Comparison of ENCODE assay signal across 8 mouse cellular contexts in genomic region chr13:23453362-23453862, GRCm38 (mm10). TPM values are rescaled to one million over a fixed set of nuclear protein-coding genes. Genes with fewer than 3 reads are reported as not detected.
A peak's percentile ranks its signal among the peaks of the same experiment; 100 is the strongest.
DNase-seq lines count a peak whose midpoint lies in the region; ATAC-seq and TF ChIP-seq lines count a peak whose summit lies in the region.

No protein-coding gene starts in this region.

- peaks cover 2 to 14% of the 10 kb centered on the region in 2 experiments; a peak in 2 of 4 replicates for H3K4me1 ChIP-seq in CH12.LX (ENCODE audit: control insufficient read depth in 1 of 2, insufficient read depth in 2 of 2)
- H3K4me1 ChIP-seq in forebrain, embryonic 12.5 days: 0 out of 2 replicates have a peak, but pooled peaks cover 2% of the 10 kb centered on the region
- H3K4me1 ChIP-seq in heart, embryonic 16.5 days (ENCODE audit: control insufficient read depth, insufficient read depth, low read length): no peaks in the 10 kb centered on the region
- no peaks in the 10 kb centered on the region; the same call in 1 of the 2 replicates for H3K4me1 ChIP-seq in lung, adult 2 months (ENCODE audit: control insufficient read depth, insufficient read depth, low read length)
- peaks cover 13% of the 10 kb centered on the region for H3K4me1 ChIP-seq in neural tube, embryonic 15.5 days

- TF ChIP-seq RAD21 in CH12.LX (IDR thresholded peaks at IDR 0.05; ENCODE audit: low read depth, low read length): no peak

- no peak for TF ChIP-seq POLR2A in CH12.LX (IDR thresholded peaks at IDR 0.05; ENCODE audit: low read depth, low read length)
- no peak for TF ChIP-seq POLR2A in lung, adult 2 months (IDR thresholded peaks at IDR 0.05; ENCODE audit: borderline replicate concordance, extremely low read depth, low read depth, low read length)

- H3K4me3 ChIP-seq in CH12.LX (replicated peaks in 1 of 3; ENCODE audit: low read depth in 2 of 3, low read length in 2 of 3, poor library complexity in 1 of 3): peak overlapping the region; percentile 70 to 88 (median 72)
- H3K4me3 ChIP-seq in forebrain, embryonic 12.5 days (replicated peaks): peak overlapping the region; percentile 60
- peak overlapping the region; percentile 91 for H3K4me3 ChIP-seq in heart, embryonic 16.5 days (ENCODE audit: low read length)
- peak overlapping the region; percentile 73 for H3K4me3 ChIP-seq in lung, adult 2 months (replicated peaks; ENCODE audit: extremely low read depth, low read depth, low read length)
- H3K4me3 ChIP-seq in neural tube, embryonic 15.5 days (replicated peaks): peak overlapping the region; percentile 69

- no peak for TF ChIP-seq CTCF in CH12.LX (conservative IDR thresholded peaks at IDR 0.05 in 1 of 2, IDR thresholded peaks at IDR 0.05 in 1 of 2; ENCODE audit: low read depth in 2 of 2, low read length in 2 of 2)
- no peak for TF ChIP-seq CTCF in lung, adult 2 months (IDR thresholded peaks at IDR 0.05; ENCODE audit: insufficient read depth, low read length)

- dilution Hi-C loops in CH12.LX (cut with MboI; ENCODE audit: extremely low pct_ligation_motif_present, extremely low pct_unique_long_range_greater_than_20kb, low sequenced_read_pairs): no loop called here

- no peaks in the 10 kb centered on the region for H3K36me3 ChIP-seq in CH12.LX (replicated peaks in 1 of 2; ENCODE audit: control insufficient read depth in 1 of 2, insufficient read depth in 1 of 2, low read length in 1 of 2)
- H3K36me3 ChIP-seq in forebrain, embryonic 12.5 days (replicated peaks): no peaks in the 10 kb centered on the region
- no peaks in the 10 kb centered on the region for H3K36me3 ChIP-seq in heart, embryonic 16.5 days (ENCODE audit: control insufficient read depth, insufficient read depth)
- no peaks in the 10 kb centered on the region for H3K36me3 ChIP-seq in neural tube, embryonic 15.5 days

- no peaks in the 10 kb centered on the region for H3K79me2 ChIP-seq in CH12.LX (replicated peaks; ENCODE audit: control insufficient read depth, extremely low read depth, insufficient read depth, poor library complexity, severe bottlenecking)

- in situ Hi-C loops in CH12.LX (cut with MboI; ENCODE audit: low pct_ligation_motif_present, low pct_unique_long_range_greater_than_20kb, low sequenced_read_pairs): no loop called here

- under 1% methylated on average over 25 of the region's 25 CpGs for WGBS in forebrain, embryonic 12.5 days
- WGBS in heart, embryonic 16.5 days: under 1% methylated on average over 25 of the region's 25 CpGs
- under 1% methylated on average over 25 of the region's 25 CpGs for WGBS in lung, adult 2 months
- 2% methylated on average over 25 of the region's 25 CpGs for WGBS in neural tube, embryonic 15.5 days

- peak overlapping the region; percentile 91; the same call in 1 of the 2 replicates for H3K4me2 ChIP-seq in CH12.LX (ENCODE audit: insufficient read depth, low read depth, poor library complexity, severe bottlenecking)
- H3K4me2 ChIP-seq in forebrain, embryonic 12.5 days: peak overlapping the region; percentile 53
- peak overlapping the region; percentile 69 for H3K4me2 ChIP-seq in heart, embryonic 16.5 days (ENCODE audit: low read depth, low read length)
- peak overlapping the region; percentile 60 for H3K4me2 ChIP-seq in neural tube, embryonic 15.5 days

- H3K9ac ChIP-seq in CH12.LX (ENCODE audit: insufficient read depth, low read depth): peak overlapping the region; percentile 76
- peak overlapping the region; percentile 68 for H3K9ac ChIP-seq in forebrain, embryonic 12.5 days
- peak overlapping the region; percentile 81 for H3K9ac ChIP-seq in heart, embryonic 16.5 days (ENCODE audit: low read length)
- H3K9ac ChIP-seq in neural tube, embryonic 15.5 days (replicated peaks): peak overlapping the region; percentile 60

- peak overlapping the region; percentile 70 for H3K27ac ChIP-seq in CH12.LX (ENCODE audit: insufficient read depth, low read depth)
- H3K27ac ChIP-seq in forebrain, embryonic 12.5 days: peak overlapping the region; percentile 86
- peak overlapping the region; percentile 88 for H3K27ac ChIP-seq in heart, embryonic 16.5 days (ENCODE audit: low read length)
- peak overlapping the region; percentile 80 for H3K27ac ChIP-seq in neural tube, embryonic 15.5 days (replicated peaks)

- peaks cover 37% of the 10 kb centered on the region for H3K27me3 ChIP-seq in CH12.LX (replicated peaks)
- peaks cover 2% of the 10 kb centered on the region; the same call in 1 of the 2 replicates for H3K27me3 ChIP-seq in forebrain, embryonic 12.5 days
- H3K27me3 ChIP-seq in heart, embryonic 16.5 days (ENCODE audit: control insufficient read depth, insufficient read depth, low read length): 0 out of 2 replicates have a peak, but pooled peaks cover 2% of the 10 kb centered on the region
- H3K27me3 ChIP-seq in neural tube, embryonic 15.5 days (replicated peaks): no peaks in the 10 kb centered on the region

- ATAC-seq in forebrain, embryonic 12.5 days (ENCODE audit: low FRiP score): peak; percentile 87
- ATAC-seq in heart, embryonic 16.5 days (replicated peaks; ENCODE audit: extremely low read depth, insufficient read depth, low FRiP score): peak; percentile 86
- ATAC-seq in neural tube, embryonic 15.5 days (ENCODE audit: low FRiP score): peak; percentile 85

- TF ChIP-seq EP300 in CH12.LX (IDR thresholded peaks at IDR 0.05; ENCODE audit: low read length): no peak

- peak; percentile 85 for DNase-seq in CH12.LX (ENCODE audit: extremely low read depth)
- DNase-seq in c-Kit-negative CD71-positive TER-119-positive erythroid progenitor cells, embryonic 14.5 days (ENCODE audit: low read depth, low spot score): peak; percentile 83
- peak; percentile 80 to 86 for DNase-seq in kidney, postnatal 25 days
- DNase-seq in lung, adult 2 months: peak; percentile 78
- peak; percentile 52 to 59 for DNase-seq in thymus, adult 18-20 months

- no peaks in the 10 kb centered on the region for H3K9me3 ChIP-seq in CH12.LX (replicated peaks; ENCODE audit: low read length)
- H3K9me3 ChIP-seq in forebrain, embryonic 12.5 days: no peaks in the 10 kb centered on the region
- H3K9me3 ChIP-seq in heart, embryonic 16.5 days (replicated peaks; ENCODE audit: control insufficient read depth, low read length): no peaks in the 10 kb centered on the region
- no peaks in the 10 kb centered on the region for H3K9me3 ChIP-seq in neural tube, embryonic 15.5 days (replicated peaks)

TF ChIP-seq in CH12.LX, 34 proteins besides CTCF, POLR2A, EP300 and RAD21 (continues in another document):
- peak; percentile 100 for TF ChIP-seq TBP (conservative IDR thresholded peaks at IDR 0.05; ENCODE audit: low read depth, low read length)
- TF ChIP-seq ELF1 (IDR thresholded peaks at IDR 0.05; ENCODE audit: low read depth, low read length): peak; percentile 98
- no peak for TF ChIP-seq ZKSCAN1 (IDR thresholded peaks at IDR 0.05; ENCODE audit: borderline replicate concordance, low read depth, low read length)
- TF ChIP-seq ZNF384 (IDR thresholded peaks at IDR 0.05; ENCODE audit: low read depth, low read length): no peak
- no peak for TF ChIP-seq MEF2A (IDR thresholded peaks at IDR 0.05; ENCODE audit: borderline replicate concordance, low read depth, low read length)
- TF ChIP-seq NELFE (IDR thresholded peaks at IDR 0.05; ENCODE audit: low read depth, low read length): no peak
- no peak for TF ChIP-seq SIN3A (IDR thresholded peaks at IDR 0.05; ENCODE audit: low read length)
- peak; percentile 95 for TF ChIP-seq MAFK (IDR thresholded peaks at IDR 0.05; ENCODE audit: insufficient replicate concordance, low read length)
- no peak for TF ChIP-seq SMC3 (IDR thresholded peaks at IDR 0.05; ENCODE audit: low read depth, low read length)
- TF ChIP-seq UBTF (IDR thresholded peaks at IDR 0.05; ENCODE audit: low read depth, low read length): peak; percentile 69; the same call in 1 of the 2 replicates
- peak; percentile 69 for TF ChIP-seq NRF1 (IDR thresholded peaks at IDR 0.05; ENCODE audit: low read depth, low read length)
- no peak for TF ChIP-seq POLR2AphosphoS2 (IDR thresholded peaks at IDR 0.05; ENCODE audit: low read depth, low read length)
- TF ChIP-seq IRF4 (IDR thresholded peaks at IDR 0.05; ENCODE audit: low read depth, low read length): no peak
- TF ChIP-seq MYC (IDR thresholded peaks at IDR 0.05; ENCODE audit: low read depth, low read length): no peak
- no peak for TF ChIP-seq ZMIZ1 (IDR thresholded peaks at IDR 0.05; ENCODE audit: low read depth, low read length)
- no peak for TF ChIP-seq HCFC1 (IDR thresholded peaks at IDR 0.05; ENCODE audit: low read depth, low read length)
- TF ChIP-seq RCOR1 (conservative IDR thresholded peaks at IDR 0.05; ENCODE audit: low read depth, low read length): no peak
- no peak for TF ChIP-seq PAX5 (IDR thresholded peaks at IDR 0.05; ENCODE audit: low read length)
- no peak for TF ChIP-seq CHD2 (IDR thresholded peaks at IDR 0.05; ENCODE audit: low read length)

RNA-seq across cellular contexts. Expression of gene Btn1a1, which starts 12.3 kb away (rescaled TPM):
- 0.38 and 0.51 TPM in 2 replicates for total RNA-seq in CH12.LX (2012; rRNA removed)
- 0.20 TPM in 2 replicates for total RNA-seq in CH12.LX (2014; rRNA removed)
- polyA plus RNA-seq in CH12.LX (2012; ENCODE audit: insufficient read length, low read depth): 0.08 and 0.21 TPM in 2 replicates
- polyA plus RNA-seq in forebrain, embryonic 12.5 days (2016; fragmentation: Nextera tagmentation; extraction: Ambion mirVana): 0.18 and 0.36 TPM in 2 replicates
- polyA plus RNA-seq in heart, embryonic 16.5 days (2015; fragmentation: Nextera tagmentation; extraction: Ambion mirVana): 0.83 and 1.0 TPM in 2 replicates
- not detected in 2 replicates for polyA plus RNA-seq in lung, adult 2 months (2012; rRNA removed)
- 0.15 TPM in 1 of 2 replicates, not detected in the other for polyA plus RNA-seq in neural tube, embryonic 15.5 days (2015; fragmentation: Nextera tagmentation; extraction: Ambion mirVana)

RNA-seq across cellular contexts. Expression of gene Abt1, which starts 29.7 kb away (rescaled TPM):
- 10.1 and 13.1 TPM in 2 replicates for total RNA-seq in CH12.LX (2012; rRNA removed)
- total RNA-seq in CH12.LX (2014; rRNA removed): 14.4 and 15.4 TPM in 2 replicates
- polyA plus RNA-seq in CH12.LX (2012; ENCODE audit: insufficient read length, low read depth): 11.7 and 12.9 TPM in 2 replicates
- 13.0 and 13.2 TPM in 2 replicates for polyA plus RNA-seq in forebrain, embryonic 12.5 days (2016; fragmentation: Nextera tagmentation; extraction: Ambion mirVana)
- 9.2 and 9.4 TPM in 2 replicates for polyA plus RNA-seq in heart, embryonic 16.5 days (2015; fragmentation: Nextera tagmentation; extraction: Ambion mirVana)
- 2.7 and 3.3 TPM in 2 replicates for polyA plus RNA-seq in lung, adult 2 months (2012; rRNA removed)
- 9.3 and 10.3 TPM in 2 replicates for polyA plus RNA-seq in neural tube, embryonic 15.5 days (2015; fragmentation: Nextera tagmentation; extraction: Ambion mirVana)

RNA-seq across cellular contexts. Expression of gene Btn2a2, which starts 35.2 kb away (rescaled TPM):
- total RNA-seq in CH12.LX (2012; rRNA removed) (1.1 and 1.3 TPM in 2 replicates), CH12.LX (2014; rRNA removed) (1.2 and 1.3 TPM in 2 replicates)
- polyA plus RNA-seq in CH12.LX (2012; ENCODE audit: insufficient read length, low read depth): 2.1 and 2.8 TPM in 2 replicates
- polyA plus RNA-seq in forebrain, embryonic 12.5 days (2016; fragmentation: Nextera tagmentation; extraction: Ambion mirVana): 0.23 and 0.36 TPM in 2 replicates
- 0.29 and 0.34 TPM in 2 replicates for polyA plus RNA-seq in heart, embryonic 16.5 days (2015; fragmentation: Nextera tagmentation; extraction: Ambion mirVana)
- not detected in 2 replicates for polyA plus RNA-seq in lung, adult 2 months (2012; rRNA removed)
- 0.14 and 0.22 TPM in 2 replicates for polyA plus RNA-seq in neural tube, embryonic 15.5 days (2015; fragmentation: Nextera tagmentation; extraction: Ambion mirVana)

Comparison
In these comparisons a context has a peak if more than half of its experiments do, and no peak if none do; other contexts are left out.
1. Peak in every context shown above with its lines: DNase-seq, ATAC-seq, H3K4me3 ChIP-seq and H3K27ac ChIP-seq.